Mouse (Mus musculus): ENCODE data around the gene Mpdz.

DNA sequence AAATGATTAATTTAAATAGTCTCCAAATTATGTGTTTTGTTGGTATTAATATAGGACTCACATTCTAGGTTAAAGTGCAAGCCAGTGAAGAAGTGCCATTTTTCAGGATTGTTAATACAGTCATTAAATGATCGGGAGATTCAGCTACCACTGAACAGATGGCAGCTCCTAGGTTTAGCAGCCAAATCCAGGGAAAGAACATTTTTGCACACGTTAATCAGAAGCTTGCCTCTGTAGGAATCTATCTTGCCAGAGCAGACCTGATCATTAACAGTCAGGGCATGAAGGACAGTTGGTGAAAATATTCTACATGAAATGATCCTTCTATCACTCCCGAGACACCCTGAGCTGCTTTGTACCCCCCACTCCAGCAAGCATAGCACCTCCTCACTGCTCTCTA, 120.4 kb downstream of the Mpdz start:
- TF ChIP-seq CTCF (conservative IDR thresholded peaks at IDR 0.05; ENCODE audit: low read length): no peak
- no peak for TF ChIP-seq NANOG (IDR thresholded peaks at IDR 0.05; ENCODE audit: borderline replicate concordance, low read length)
